Mouse (Mus musculus) midbrain, embryonic 14.5 days (tissue): Measurements from ENCODE around the gene Vasp. TPM values are rescaled to one million over a fixed set of nuclear protein-coding genes. Genes with fewer than 3 reads are reported as not detected.

ENCODE experiments used
- ATAC-seq: fragments of 200-750 bp; cut with Nextera tagmentation; 2 replicates; pipeline ENCODE4 v1.8.0; 2017; ENCODE audit warnings: moderate number of reproducible peaks, moderate library complexity; ENCODE audit not compliant: low FRiP score, low TSS enrichment
- DNase-seq: peaks from one replicate; pipeline ENCODE4 v3.0.0-alpha.2; 2015
- H3K27ac ChIP-seq: fragments of 300-500 bp; sonication (generic); replicated peaks from 2 replicates; pipeline ENCODE4 v1.5.1; 2014; ENCODE audit warnings: mild to moderate bottlenecking, low read depth, low read length, moderate library complexity
- H3K27me3 ChIP-seq: fragments of 300-500 bp; sonication (generic); 2 replicates; pipeline ENCODE4 v1.6.1; 2014; ENCODE audit warnings: low read length, control low read depth, mixed read lengths; ENCODE audit not compliant: control insufficient read depth, insufficient read depth
- H3K36me3 ChIP-seq: fragments of 300-500 bp; sonication (generic); 2 replicates; pipeline ENCODE4 v1.6.1; 2014; ENCODE audit warnings: low read length, control low read depth; ENCODE audit not compliant: control insufficient read depth, insufficient read depth
- H3K4me1 ChIP-seq: fragments of 300-500 bp; sonication (generic); 2 replicates; pipeline ENCODE4 v1.6.1; 2014; ENCODE audit warnings: mild to moderate bottlenecking, antibody characterized with exemption, low read length, control low read depth; ENCODE audit not compliant: control insufficient read depth, insufficient read depth
- H3K4me2 ChIP-seq: fragments of 300-500 bp; sonication (generic); 2 replicates; pipeline ENCODE4 v1.6.1; 2014; ENCODE audit warnings: mild to moderate bottlenecking, low read length, moderate library complexity
- H3K4me3 ChIP-seq: fragments of 300-500 bp; sonication (generic); replicated peaks from 2 replicates; pipeline ENCODE4 v1.5.1; 2014; ENCODE audit warnings: low read depth, low read length
- H3K9ac ChIP-seq: fragments of 300-500 bp; sonication (generic); replicated peaks from 2 replicates; pipeline ENCODE4 v1.6.1; 2014; ENCODE audit warnings: mild to moderate bottlenecking, low read length, moderate library complexity
- H3K9me3 ChIP-seq: fragments of 300-500 bp; sonication (generic); 2 replicates; pipeline ENCODE4 v1.6.1; 2016; ENCODE audit warnings: low read length, control low read depth, mixed read lengths; ENCODE audit not compliant: control insufficient read depth
- WGBS: fragments of 180-500 bp; shearing (Covaris S2); extraction: QIAGEN DNeasy Blood & Tissue Kit; methylation state at CpG from one replicate; pipeline ENCODE4 v1.1.7; 2014; 5-methylcytosine and 5-hydroxymethylcytosine counted together
- polyA plus RNA-seq: library from polyadenylated mRNA; unstranded; fragments of >200 nt; fragmentation: Nextera tagmentation; extraction: Ambion mirVana; gene quantifications from 2 replicates; pipeline ENCODE4 v1.2.1, GENCODE M21; 2014

Gene Vasp
- polyA plus RNA-seq, 1 experiment from 2014 or later: 28.9 TPM

- Histone ChIP-seq H3K4me1 (peaks cover 9% of the 10 kb centered on the region), H3K9ac (no peak overlapping the region), H3K27me3 (no peaks in the 10 kb centered on the region), H3K4me2 (no peak overlapping the region), H3K4me3 (no peak overlapping the region), H3K36me3 (peaks cover 20% of the 10 kb centered on the region), H3K27ac (no peak overlapping the region), H3K9me3 (no peaks in the 10 kb centered on the region)
- DNase-seq (no peak), ATAC-seq (no peak)
- whole genome bisulfite sequencing: 83% methylated on average over 13 of the region's 13 CpGs
Observed at GRCm38 (mm10) chr7:19208201-19208910, 63.3 kb downstream of the Vasp start.

Other genes starting within 250 kb of the Vasp start
- gene Foxa3, start 248.3 kb downstream of the Vasp start, polyA plus RNA-seq: not detected in 2 replicates
- gene Sympk, start 247.4 kb downstream of the Vasp start, polyA plus RNA-seq: 18.1 and 28.1 TPM in 2 replicates
- gene Rsph6a, start 217.1 kb downstream of the Vasp start, polyA plus RNA-seq: 0.12 and 0.21 TPM in 2 replicates
- 33.2 and 39.2 TPM in 2 replicates for gene Dmwd, start 195.6 kb downstream of the Vasp start, polyA plus RNA-seq
- 9.8 and 13.2 TPM in 2 replicates for gene Dmpk, start 188.0 kb downstream of the Vasp start, polyA plus RNA-seq
- gene Six5, start 177.2 kb downstream of the Vasp start, polyA plus RNA-seq: 1.5 and 2.5 TPM in 2 replicates
- gene Gm4969, start 153.4 kb downstream of the Vasp start, polyA plus RNA-seq: 5.2 and 5.8 TPM in 2 replicates
- gene Fbxo46, start 152.0 kb downstream of the Vasp start, polyA plus RNA-seq: 11.3 and 13.8 TPM in 2 replicates
- 18.5 and 20.0 TPM in 2 replicates for gene Qpctl, start 122.5 kb downstream of the Vasp start, polyA plus RNA-seq
- 112 and 130 TPM in 2 replicates for gene Snrpd2, start 122.1 kb downstream of the Vasp start, polyA plus RNA-seq
- gene Gipr, start 105.7 kb downstream of the Vasp start, polyA plus RNA-seq: 2.6 and 3.1 TPM in 2 replicates
- 2.6 and 9.3 TPM in 2 replicates for gene Eml2, start 95.4 kb downstream of the Vasp start, polyA plus RNA-seq
- 1.8 and 2.5 TPM in 2 replicates for gene Gpr4, start 59.3 kb downstream of the Vasp start, polyA plus RNA-seq
- 33.2 and 35.0 TPM in 2 replicates for gene Opa3, start 43.5 kb downstream of the Vasp start, polyA plus RNA-seq
- 0.62 and 1.2 TPM in 2 replicates for gene Ppm1n, start 8.2 kb upstream of the Vasp start, polyA plus RNA-seq
- 100.0 and 101 TPM in 2 replicates for gene Rtn2, start 10.8 kb upstream of the Vasp start, polyA plus RNA-seq
- not detected in 2 replicates for gene Fosb, start 38.2 kb upstream of the Vasp start, polyA plus RNA-seq
- 78.9 and 97.7 TPM in 2 replicates for gene Ercc1, start 73.0 kb upstream of the Vasp start, polyA plus RNA-seq
- gene Cd3eap, start 87.7 kb upstream of the Vasp start, polyA plus RNA-seq: 16.4 and 18.9 TPM in 2 replicates
- gene Ppp1r13l, start 87.9 kb upstream of the Vasp start, polyA plus RNA-seq: 1.6 and 1.9 TPM in 2 replicates
- gene Ercc2, start 110.2 kb upstream of the Vasp start, polyA plus RNA-seq: 21.6 and 27.9 TPM in 2 replicates
- gene Klc3, start 132.3 kb upstream of the Vasp start, polyA plus RNA-seq: 0.36 and 0.59 TPM in 2 replicates
- gene Ckm, start 133.0 kb upstream of the Vasp start, polyA plus RNA-seq: 0.35 TPM in 1 of 2 replicates, not detected in the other
- gene Mark4, start 187.0 kb upstream of the Vasp start, polyA plus RNA-seq: 18.8 and 20.3 TPM in 2 replicates
- gene Exoc3l2, start 191.5 kb upstream of the Vasp start, polyA plus RNA-seq: 0.12 and 0.29 TPM in 2 replicates
- gene Bloc1s3, start 236.6 kb upstream of the Vasp start, polyA plus RNA-seq: 2.5 and 6.1 TPM in 2 replicates
- gene Trappc6a, start 236.6 kb upstream of the Vasp start, polyA plus RNA-seq: 30.1 and 36.6 TPM in 2 replicates
- 0.51 and 0.74 TPM in 2 replicates for gene Nkpd1, start 246.0 kb upstream of the Vasp start, polyA plus RNA-seq